Mouse (Mus musculus) embryo, embryonic 11 days (tissue): ENCODE measurements around the gene Cxcl17.

Experiments
- DNase-seq: peaks from one replicate; pipeline ENCODE4 v3.0.0-alpha.2; 2015

Cxcl17 gene

GRCm38 (mm10) chr7:25390054-25390770, 22.5 kb downstream of the Cxcl17 start:
- no peak for DNase-seq

GRCm38 (mm10) chr7:25388916-25389315, 23.8 kb downstream of the Cxcl17 start:
- no peak for DNase-seq

DNA sequence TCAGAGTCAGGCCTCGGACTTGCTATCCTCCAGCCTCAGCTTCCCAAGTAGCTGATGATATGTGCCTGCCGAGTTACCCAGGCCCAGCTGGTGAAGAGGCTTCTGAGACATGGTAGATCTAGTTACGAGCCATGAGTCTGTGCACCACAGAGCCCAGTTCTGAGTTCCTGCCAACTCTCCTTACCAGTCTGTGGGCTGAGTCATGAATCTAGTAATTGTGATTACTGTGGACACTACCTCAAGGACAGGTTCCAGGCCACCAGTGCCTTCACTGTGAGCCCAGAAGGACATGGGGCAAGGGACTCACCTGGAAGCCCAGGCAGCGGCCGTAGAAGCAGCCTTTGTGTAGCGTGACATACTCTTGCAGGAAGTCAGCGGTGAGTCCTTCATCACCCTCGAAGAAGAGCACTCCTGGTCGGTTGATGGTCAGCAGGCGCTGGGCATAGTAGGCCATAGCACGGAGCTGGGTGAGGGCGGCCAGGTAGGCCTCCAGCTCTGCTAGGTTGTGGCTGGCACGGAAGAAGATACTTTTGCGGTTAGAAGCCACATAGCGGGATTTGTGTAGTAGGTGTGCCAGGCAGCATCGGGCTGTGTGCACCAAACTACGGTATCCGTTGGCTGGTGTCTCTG, 24.8 kb downstream of the Cxcl17 start:
- DNase-seq: no peak

DNA sequence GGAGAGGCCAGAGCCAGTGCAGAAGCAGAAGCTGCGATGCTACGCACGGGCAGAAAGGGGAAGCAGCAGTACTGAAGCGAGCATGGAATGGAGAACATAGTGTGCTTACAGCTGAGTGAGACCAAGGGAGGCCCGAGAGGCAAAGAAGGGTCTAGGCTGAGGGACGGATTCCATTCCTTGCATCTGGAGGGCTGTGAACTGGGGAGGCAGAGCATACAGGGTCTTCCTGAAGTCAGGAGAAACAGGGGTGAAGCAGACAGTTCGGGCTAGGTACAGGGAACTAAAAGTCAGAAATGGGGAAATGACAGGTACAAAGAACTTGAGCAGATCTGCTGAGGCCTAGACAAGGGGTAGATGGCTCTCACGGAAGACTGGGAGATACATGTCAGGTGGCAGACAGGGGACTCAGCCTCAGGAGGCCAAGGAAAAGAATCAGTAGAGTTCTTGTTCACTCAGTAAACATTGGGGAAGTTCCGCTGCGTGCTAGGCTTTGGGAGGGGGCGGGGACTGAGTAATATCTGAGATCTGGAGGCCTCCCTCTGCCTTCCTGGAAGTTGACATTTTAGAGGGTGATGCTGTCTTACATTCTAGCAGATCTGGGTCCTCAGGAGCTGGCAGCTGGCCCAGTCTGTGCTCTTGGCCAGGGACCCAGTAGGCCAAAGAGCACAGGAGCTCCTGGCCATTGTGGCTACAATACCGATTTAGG, 26.7 kb downstream of the Cxcl17 start:
- no peak for DNase-seq

DNA sequence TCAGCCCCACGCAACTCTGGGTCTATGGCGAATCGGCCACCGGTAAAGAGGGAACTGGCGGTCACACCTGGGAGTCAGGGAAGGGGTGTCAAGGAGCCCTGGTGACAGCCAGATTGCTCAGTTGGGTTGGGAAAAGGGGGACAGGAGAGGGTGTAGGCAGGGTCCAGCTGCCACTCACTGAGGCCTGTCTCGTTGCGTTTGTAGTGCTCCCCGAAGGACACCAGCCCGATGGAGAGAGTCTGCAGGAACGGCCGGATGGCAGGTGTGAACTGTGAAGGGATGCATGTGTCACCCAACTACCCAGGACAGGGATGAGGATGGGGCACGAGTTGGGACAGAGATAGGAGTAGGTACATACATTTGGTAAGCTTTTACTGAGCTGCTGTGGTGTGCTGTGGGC, 27.4 kb downstream of the Cxcl17 start:
- DNase-seq: no peak

- DNase-seq: no peak
Measured at GRCm38 (mm10) chr7:25384818-25385217, 27.9 kb downstream of the Cxcl17 start.

- DNase-seq: no peak
Measured at GRCm38 (mm10) chr7:25384318-25384717, 28.4 kb downstream of the Cxcl17 start.

DNA sequence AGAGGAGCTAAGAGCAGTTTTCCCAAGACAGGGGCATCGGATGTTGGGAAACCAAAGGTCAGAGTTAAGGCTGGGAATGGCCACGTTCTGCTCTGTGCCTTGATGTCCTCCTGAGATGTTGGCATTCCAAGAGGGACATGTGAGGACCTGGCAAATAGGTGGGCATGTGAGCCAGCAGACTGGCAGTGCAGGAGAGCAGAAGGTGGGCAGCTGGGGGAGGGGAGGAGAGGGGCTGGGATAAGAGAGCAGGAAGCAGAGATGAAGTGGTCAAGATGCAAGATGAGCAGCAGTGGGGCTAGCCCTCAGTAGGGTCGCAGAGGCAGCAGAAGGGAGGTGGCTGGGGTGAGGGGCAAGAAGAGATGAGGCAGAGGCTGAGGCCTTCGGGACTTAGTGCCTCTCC, 28.8 kb downstream of the Cxcl17 start:
- no peak for DNase-seq

DNA sequence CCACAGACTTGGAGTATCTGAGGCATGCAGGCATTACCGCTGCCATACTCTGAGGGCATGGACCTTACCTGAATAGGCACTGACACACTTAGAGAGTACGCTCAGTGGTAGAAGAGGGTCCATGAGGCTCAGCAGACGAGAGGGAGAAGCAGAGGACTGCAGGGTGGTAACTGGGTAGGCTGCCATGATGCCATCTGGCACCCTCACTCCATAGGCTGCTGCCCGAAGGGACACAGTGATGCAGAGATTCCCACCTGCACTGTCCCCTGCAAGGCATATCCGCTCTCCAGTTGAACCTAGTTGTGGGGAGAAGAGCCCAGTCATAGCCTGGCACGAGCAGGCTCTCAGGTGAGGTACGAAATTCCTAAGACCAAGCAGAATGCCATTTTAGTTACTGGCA, 29.3 kb downstream of the Cxcl17 start:
- no peak for DNase-seq

DNA sequence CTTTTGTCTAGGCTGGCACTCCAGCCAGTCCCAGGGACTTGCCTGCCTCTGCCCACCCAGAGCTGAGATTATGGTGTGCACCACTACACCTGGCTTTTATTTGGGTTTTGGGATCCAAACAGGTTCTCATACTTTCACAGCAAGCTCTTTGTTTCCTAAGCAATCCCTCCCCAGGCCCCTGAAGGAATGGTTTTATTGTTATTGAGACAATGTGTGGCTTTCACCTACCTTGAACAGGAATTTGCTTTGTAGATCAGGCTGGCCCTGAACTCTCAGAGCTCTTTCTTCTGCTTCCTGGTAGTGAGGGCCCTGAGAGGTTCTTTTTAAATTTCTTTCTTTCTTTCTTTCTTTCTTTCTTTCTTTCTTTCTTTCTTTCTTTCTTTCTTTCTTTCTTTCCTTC, 30.1 kb downstream of the Cxcl17 start:
- no peak for DNase-seq

GRCm38 (mm10) chr7:25381284-25381680, 31.4 kb downstream of the Cxcl17 start:
- no peak for DNase-seq

GRCm38 (mm10) chr7:25380392-25381283, 32.0 kb downstream of the Cxcl17 start:
- DNase-seq: no peak

- DNase-seq: peak; percentile 85
Measured at GRCm38 (mm10) chr7:25379551-25380351, 32.9 kb downstream of the Cxcl17 start.

GRCm38 (mm10) chr7:25378181-25379100, 34.2 kb downstream of the Cxcl17 start:
- DNase-seq: no peak

- DNase-seq: no peak
Measured at GRCm38 (mm10) chr7:25377100-25377700, 35.5 kb downstream of the Cxcl17 start.

DNA sequence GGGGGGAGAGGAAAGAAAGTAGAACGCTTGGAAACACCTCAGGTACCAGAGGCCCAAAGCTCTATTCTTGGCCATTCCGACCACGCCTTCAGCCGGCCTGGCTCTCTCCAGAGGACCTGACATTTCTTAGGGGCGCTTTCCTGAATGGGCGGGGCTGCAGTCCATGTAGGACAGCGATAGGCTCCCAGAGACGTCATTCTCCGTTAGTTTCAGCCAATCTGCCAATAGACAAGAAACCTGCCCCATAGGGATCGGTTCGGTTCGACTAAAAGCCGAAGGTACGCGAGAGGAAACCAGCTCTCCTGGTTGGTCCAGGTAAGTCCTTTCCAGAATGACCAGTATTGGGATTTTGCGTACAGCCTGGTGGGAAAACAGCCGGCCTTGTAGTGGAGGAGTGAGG, 36.1 kb downstream of the Cxcl17 start:
- peak; percentile 75 for DNase-seq

GRCm38 (mm10) chr7:25372441-25372840, 40.2 kb downstream of the Cxcl17 start:
- no peak for DNase-seq

- DNase-seq: no peak
Measured at GRCm38 (mm10) chr7:25369058-25369749, 43.5 kb downstream of the Cxcl17 start, which contains the start of gene Cnfn. Cnfn (minus strand) TSS chr7:25369724.

GRCm38 (mm10) chr7:25368333-25368732, 44.4 kb downstream of the Cxcl17 start:
- DNase-seq: no peak
